In genomic region chr11:16877676-16878378, GRCm38 (mm10) we compare ENCODE assay signal across 8 mouse cellular contexts.
DNase-seq lines count a peak whose midpoint lies in the region; ATAC-seq and TF ChIP-seq lines count a peak whose summit lies in the region.

No protein-coding gene starts in this region.

- H3K4me2 ChIP-seq in kidney, embryonic 16.5 days (replicated peaks; ENCODE audit: low read depth, low read length), result no peak overlapping the region

- H3K9me3 ChIP-seq in kidney, embryonic 16.5 days (ENCODE audit: low read length), result no peaks in the 10 kb centered on the region

- no peak for TF ChIP-seq CTCF in gastrocnemius, adult 2 months (IDR thresholded peaks at IDR 0.05)
- no peak for TF ChIP-seq CTCF in embryonic fibroblast, embryonic 13.5 days (IDR thresholded peaks at IDR 0.05; ENCODE audit: borderline replicate concordance, insufficient read depth, low read length)

- 51% methylated on average over 9 of the region's 9 CpGs for WGBS in kidney, embryonic 16.5 days

- H3K4me1 ChIP-seq in kidney, embryonic 16.5 days (ENCODE audit: insufficient read depth, low read length), result 0 out of 2 replicates have a peak, but pooled peaks cover 4% of the 10 kb centered on the region
- H3K4me1 ChIP-seq in embryonic fibroblast, embryonic 13.5 days (ENCODE audit: control insufficient read depth, insufficient read depth, low read length), result no peaks in the 10 kb centered on the region

- H3K9ac ChIP-seq in kidney, embryonic 16.5 days (replicated peaks; ENCODE audit: low read length), result no peak overlapping the region

- intact Hi-C loops in gastrocnemius, adult 2 months (cut with DNase I), result loop anchor here (10.0 kb wide), 1 partner anchor 67 kb away; no protein-coding TSS in a partner anchor

- H3K27ac ChIP-seq in gastrocnemius, adult 2 months, result 0 out of 2 replicates have a peak overlapping the region, but pooled peaks have one; percentile 13
- H3K27ac ChIP-seq in kidney, embryonic 16.5 days (ENCODE audit: low read length), result no peak overlapping the region
- 0 out of 2 replicates have a peak overlapping the region, but pooled peaks have one; percentile 2 for H3K27ac ChIP-seq in embryonic fibroblast, embryonic 13.5 days (ENCODE audit: insufficient read depth, low read length)

- DNase-seq in gastrocnemius, adult 2 months, result peak; percentile 43
- no peak for DNase-seq in gastrocnemius, adult 18-20 months (ENCODE audit: low spot score)
- DNase-seq in kidney, postnatal 25 days, result peak; percentile 47 to 58
- DNase-seq in Muller cell, postnatal 12 days (ENCODE audit: inconsistent ontology term), result peak; percentile 68
- DNase-seq in thymus, postnatal 36 days, result no peak
- no peak for DNase-seq in yolk sac, embryonic 10.5 days (ENCODE audit: low spot score)

- TF ChIP-seq POLR2A in embryonic fibroblast, embryonic 13.5 days (IDR thresholded peaks at IDR 0.05; ENCODE audit: low read depth, low read length), result no peak

- no peak for ATAC-seq in kidney, embryonic 16.5 days (ENCODE audit: low FRiP score, low TSS enrichment)

- no peak overlapping the region for H3K4me3 ChIP-seq in gastrocnemius, adult 2 months
- H3K4me3 ChIP-seq in kidney, embryonic 16.5 days (ENCODE audit: low read length), result no peak overlapping the region
- H3K4me3 ChIP-seq in embryonic fibroblast, embryonic 13.5 days (ENCODE audit: insufficient read depth, low read length), result no peak overlapping the region

- H3K27me3 ChIP-seq in kidney, embryonic 16.5 days (ENCODE audit: insufficient read depth, low read length), result no peaks in the 10 kb centered on the region

- H3K36me3 ChIP-seq in kidney, embryonic 16.5 days (ENCODE audit: insufficient read depth, low read length), result no peaks in the 10 kb centered on the region

Comparison
In these comparisons a context has a peak if more than half of its experiments do, and no peak if none do; other contexts are left out.
1. DNase-seq: peak in gastrocnemius, adult 2 months (single experiment), kidney, postnatal 25 days (2 of 2) and Muller cell, postnatal 12 days (single experiment); none in gastrocnemius, adult 18-20 months (single experiment), thymus, postnatal 36 days (0 of 2) and yolk sac, embryonic 10.5 days (single experiment).